Mouse (Mus musculus): ENCODE data around the gene Dtx4.
"Not testable (repeated sequence)": the region's sequence is repeated elsewhere in the genome, so short reads cannot be mapped to it uniquely, and the experiment has no call there.

The Dtx4 gene

GRCm38 (mm10) chr19:12501370-12502347, at the start of gene Dtx4:
Dtx4 (minus strand) TSS chr19:12501454.
- peak; percentile 95 to 96 for DNase-seq

- DNase-seq, result no peak
Observed at GRCm38 (mm10) chr19:12550005-12550942, 49.0 kb upstream of the Dtx4 start.

GRCm38 (mm10) chr19:12549166-12549565, 47.9 kb upstream of the Dtx4 start:
- peak in 1 of 2 experiments; percentile 47 for DNase-seq

GRCm38 (mm10) chr19:12545440-12545839, 44.2 kb upstream of the Dtx4 start, which contains the start of gene Fam111a:
Fam111a (plus strand) TSS chr19:12545740.
- not testable (repeated sequence) for DNase-seq

GRCm38 (mm10) chr19:12541644-12542043, 40.4 kb upstream of the Dtx4 start:
- DNase-seq, result no peak

GRCm38 (mm10) chr19:12540727-12541126, 39.5 kb upstream of the Dtx4 start:
- DNase-seq, result no peak

GRCm38 (mm10) chr19:12539975-12540374, 38.7 kb upstream of the Dtx4 start:
- DNase-seq, result no peak

- DNase-seq, result no peak
Observed at GRCm38 (mm10) chr19:12537168-12537567, 35.9 kb upstream of the Dtx4 start.

- DNase-seq, result no peak
Observed at GRCm38 (mm10) chr19:12523377-12523776, 22.1 kb upstream of the Dtx4 start.

- no peak for DNase-seq
Observed at GRCm38 (mm10) chr19:12518541-12518890, 17.3 kb upstream of the Dtx4 start.

- DNase-seq, result peak; percentile 48 to 70
Observed at GRCm38 (mm10) chr19:12517671-12518540, 16.7 kb upstream of the Dtx4 start.

- no peak for DNase-seq
Observed at GRCm38 (mm10) chr19:12514621-12515020, 13.4 kb upstream of the Dtx4 start.

- no peak for DNase-seq
Observed at GRCm38 (mm10) chr19:12502756-12503155, 1.5 kb upstream of the Dtx4 start.

- peak; percentile 59 to 62 for DNase-seq
Observed at GRCm38 (mm10) chr19:12500881-12501311, 358 bp downstream of the Dtx4 start.

GRCm38 (mm10) chr19:12500124-12500523, 1.1 kb downstream of the Dtx4 start:
- peak; percentile 51 to 69 for DNase-seq

GRCm38 (mm10) chr19:12499485-12499884, 1.8 kb downstream of the Dtx4 start:
- DNase-seq, result no peak

- no peak for DNase-seq
Observed at GRCm38 (mm10) chr19:12498941-12499340, 2.3 kb downstream of the Dtx4 start.

- no peak for DNase-seq
Observed at GRCm38 (mm10) chr19:12498321-12498720, 2.9 kb downstream of the Dtx4 start.

GRCm38 (mm10) chr19:12497909-12498308, 3.3 kb downstream of the Dtx4 start:
- no peak for DNase-seq

- no peak for DNase-seq
Observed at GRCm38 (mm10) chr19:12496241-12496640, 5.0 kb downstream of the Dtx4 start.

- no peak for DNase-seq
Observed at GRCm38 (mm10) chr19:12494972-12495535, 6.2 kb downstream of the Dtx4 start.

- DNase-seq, result no peak
Observed at GRCm38 (mm10) chr19:12494187-12494458, 7.1 kb downstream of the Dtx4 start.

Measured in lung, postnatal 4 days (tissue).